Mouse (Mus musculus) embryonic fibroblast, embryonic 13.5 days (primary cell): ENCODE data around the gene Cox17.

Experiments
- CTCF ChIP-seq: IDR thresholded peaks from 2 replicates; pipeline ENCODE4 v1.5.1; 2011; ENCODE audit warnings: mild to moderate bottlenecking, control low read depth, low read length, moderate library complexity, borderline replicate concordance; ENCODE audit not compliant: insufficient read depth
- POLR2A ChIP-seq: IDR thresholded peaks from 2 replicates; pipeline ENCODE4 v1.6.1; 2011; ENCODE audit warnings: low read depth, mild to moderate bottlenecking, control low read depth, low read length, moderate library complexity

DNA sequence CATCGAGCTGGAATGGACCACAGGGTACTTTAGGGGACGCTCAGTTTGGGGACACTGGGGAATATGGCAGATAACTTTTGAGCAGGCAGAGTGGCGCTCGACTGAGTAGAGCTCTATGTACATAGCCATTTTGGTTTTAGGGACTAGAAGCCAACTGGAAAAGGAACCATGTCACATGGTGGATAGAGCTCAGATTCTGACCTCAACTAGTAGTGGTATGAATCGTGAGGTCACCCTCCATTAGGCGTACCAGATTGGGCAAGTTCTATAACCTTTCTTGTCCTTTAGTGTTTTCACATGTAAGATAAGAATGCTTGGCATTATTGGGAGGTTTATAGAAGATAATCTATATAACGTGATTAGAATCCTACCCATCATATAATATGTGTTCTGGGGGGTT lies 43.5 kb downstream of the Cox17 start:
- TF ChIP-seq CTCF, result no peak
- no peak for TF ChIP-seq POLR2A
